Mouse (Mus musculus): Measurements from ENCODE around the gene Egfl6.

The Egfl6 gene

GRCm38 (mm10) chrX:166516631-166517030, 68.9 kb downstream of the Egfl6 start:
- DNase-seq (ENCODE audit: low spot score): no peak

GRCm38 (mm10) chrX:166515923-166516322, 69.6 kb downstream of the Egfl6 start:
- DNase-seq (ENCODE audit: low spot score): no peak

- DNase-seq (ENCODE audit: low spot score): peak; percentile 7
Measured at GRCm38 (mm10) chrX:166514035-166514434, 71.5 kb downstream of the Egfl6 start.

- no peak for DNase-seq (ENCODE audit: low spot score)
Measured at GRCm38 (mm10) chrX:166512071-166512470, 73.4 kb downstream of the Egfl6 start.

GRCm38 (mm10) chrX:166511107-166511506, 74.4 kb downstream of the Egfl6 start:
- no peak for DNase-seq (ENCODE audit: low spot score)

GRCm38 (mm10) chrX:166509761-166510738, 75.5 kb downstream of the Egfl6 start:
- peak; percentile 77 for DNase-seq (ENCODE audit: low spot score)

- no peak for DNase-seq (ENCODE audit: low spot score)
Measured at GRCm38 (mm10) chrX:166504421-166504820, 81.1 kb downstream of the Egfl6 start.

- DNase-seq (ENCODE audit: low spot score): no peak
Measured at GRCm38 (mm10) chrX:166499496-166500190, 85.9 kb downstream of the Egfl6 start.

GRCm38 (mm10) chrX:166497771-166498170, 87.7 kb downstream of the Egfl6 start:
- no peak for DNase-seq (ENCODE audit: low spot score)

- DNase-seq (ENCODE audit: low spot score): no peak
Measured at GRCm38 (mm10) chrX:166495052-166495451, 90.5 kb downstream of the Egfl6 start.

GRCm38 (mm10) chrX:166479365-166479983, 106.0 kb downstream of the Egfl6 start, which contains the start of gene Rab9:
Gene Rab9, minus strand, starts transcription at chrX:166479867.
- peak; percentile 81 for DNase-seq (ENCODE audit: low spot score)

- peak; percentile 7 for DNase-seq (ENCODE audit: low spot score)
Measured at GRCm38 (mm10) chrX:166478631-166479364, 106.7 kb downstream of the Egfl6 start.

GRCm38 (mm10) chrX:166477393-166477792, 108.1 kb downstream of the Egfl6 start:
- DNase-seq (ENCODE audit: low spot score): no peak

Data from urinary bladder, postnatal 25 days (tissue).